Comparison of ENCODE assay signal across 17 mouse cellular contexts in genomic region chr3:88239446-88239845, GRCm38 (mm10). TPM values are rescaled to one million over a fixed set of nuclear protein-coding genes. Genes with fewer than 3 reads are reported as not detected.
DNase-seq lines count a peak whose midpoint lies in the region; ATAC-seq and TF ChIP-seq lines count a peak whose summit lies in the region.
"Had no signal": no experiment of that assay in that cellular context is flagged by ENCODE, and none has a peak within 500 bp of the region (broad histone marks: within the 10 kb centered on the region; RNA-seq: fewer than 3 reads in every experiment).

No protein-coding gene starts in this region.

- TF ChIP-seq CTCF in layer of hippocampus, adult 2 months (conservative IDR thresholded peaks at IDR 0.05), result no peak
- TF ChIP-seq CTCF in midbrain, postnatal 0 days (IDR thresholded peaks at IDR 0.05), result no peak

- no peak for DNase-seq in layer of hippocampus, adult 2 months (ENCODE audit: low spot score in 2 of 2)
- no peak for DNase-seq in layer of hippocampus, postnatal 25 days (ENCODE audit: extremely low spot score in 1 of 2, low spot score in 1 of 2)
- DNase-seq in midbrain, postnatal 0 days (ENCODE audit: low spot score), result no peak
- DNase-seq in heart, postnatal 36 days, result no peak
- DNase-seq in heart, postnatal 4 days, result no peak
- DNase-seq: B cell, adult 2 months; liver; lung, adult 18-20 months; lung, postnatal 4 days had no signal

- no peaks in the 10 kb centered on the region for H3K36me3 ChIP-seq in forebrain, embryonic 12.5 days (replicated peaks)
- no peaks in the 10 kb centered on the region for H3K36me3 ChIP-seq in hindbrain, embryonic 12.5 days
- H3K36me3 ChIP-seq in midbrain, postnatal 0 days (ENCODE audit: insufficient read depth, low read length), result no peaks in the 10 kb centered on the region
- H3K36me3 ChIP-seq: embryonic facial prominence, embryonic 15.5 days; heart, embryonic 15.5 days had no signal

- H3K4me1 ChIP-seq in forebrain, embryonic 12.5 days, result peaks cover 91% of the 10 kb centered on the region
- peaks cover 80% of the 10 kb centered on the region for H3K4me1 ChIP-seq in hindbrain, embryonic 12.5 days
- H3K4me1 ChIP-seq in midbrain, postnatal 0 days (ENCODE audit: insufficient read depth, low read length), result no peaks in the 10 kb centered on the region

- no peak overlapping the region for H3K4me2 ChIP-seq in forebrain, embryonic 12.5 days
- H3K4me2 ChIP-seq in hindbrain, embryonic 12.5 days (replicated peaks), result no peak overlapping the region
- no peak overlapping the region for H3K4me2 ChIP-seq in midbrain, postnatal 0 days (ENCODE audit: low read depth, low read length, poor library complexity, severe bottlenecking)
- H3K4me2 ChIP-seq: embryonic facial prominence, embryonic 15.5 days; heart, embryonic 15.5 days had no signal

- H3K27ac ChIP-seq in layer of hippocampus, adult 2 months, result peak overlapping the region; percentile 77
- peak overlapping the region; percentile 99 for H3K27ac ChIP-seq in forebrain, embryonic 12.5 days
- H3K27ac ChIP-seq in hindbrain, embryonic 12.5 days, result peak overlapping the region; percentile 84
- H3K27ac ChIP-seq in midbrain, postnatal 0 days (ENCODE audit: low read depth, low read length), result 0 out of 2 replicates have a peak overlapping the region, but pooled peaks have one; percentile 26
- H3K27ac ChIP-seq: embryonic facial prominence, embryonic 15.5 days; heart, embryonic 15.5 days had no signal

- H3K4me3 ChIP-seq in layer of hippocampus, adult 2 months, result no peak overlapping the region
- no peak overlapping the region for H3K4me3 ChIP-seq in forebrain, embryonic 12.5 days (replicated peaks)
- no peak overlapping the region for H3K4me3 ChIP-seq in hindbrain, embryonic 12.5 days
- H3K4me3 ChIP-seq in midbrain, postnatal 0 days (ENCODE audit: low read depth, low read length), result no peak overlapping the region
- H3K4me3 ChIP-seq: embryonic facial prominence, embryonic 15.5 days; heart, embryonic 15.5 days had no signal

- peak overlapping the region; percentile 38; the same call in 1 of the 2 replicates for H3K9ac ChIP-seq in forebrain, embryonic 12.5 days
- no peak overlapping the region for H3K9ac ChIP-seq in hindbrain, embryonic 12.5 days
- no peak overlapping the region for H3K9ac ChIP-seq in midbrain, postnatal 0 days (replicated peaks; ENCODE audit: low read length, poor library complexity, severe bottlenecking)
- H3K9ac ChIP-seq: embryonic facial prominence, embryonic 15.5 days; heart, embryonic 15.5 days had no signal

- no peaks in the 10 kb centered on the region for H3K9me3 ChIP-seq in forebrain, embryonic 12.5 days
- no peaks in the 10 kb centered on the region for H3K9me3 ChIP-seq in hindbrain, embryonic 12.5 days (replicated peaks)
- H3K9me3 ChIP-seq in midbrain, postnatal 0 days (ENCODE audit: low read length), result no peaks in the 10 kb centered on the region
- H3K9me3 ChIP-seq: embryonic facial prominence, embryonic 15.5 days; heart, embryonic 15.5 days had no signal

- intact Hi-C loops in heart, postnatal 36 days (cut with DNase I), result no loop called here

- 50% methylated on average over 4 of the region's 4 CpGs for WGBS in forebrain, embryonic 12.5 days
- 37% methylated on average over 4 of the region's 4 CpGs for WGBS in hindbrain, embryonic 12.5 days
- 53% methylated on average over 4 of the region's 4 CpGs for WGBS in midbrain, postnatal 0 days

- H3K27me3 ChIP-seq in forebrain, embryonic 12.5 days, result peaks cover 77% of the 10 kb centered on the region
- peaks cover 55% of the 10 kb centered on the region for H3K27me3 ChIP-seq in hindbrain, embryonic 12.5 days
- peaks cover 24% of the 10 kb centered on the region for H3K27me3 ChIP-seq in midbrain, postnatal 0 days (ENCODE audit: insufficient read depth, low read length)

- no peak for ATAC-seq in forebrain, embryonic 12.5 days (ENCODE audit: low FRiP score)
- ATAC-seq in hindbrain, embryonic 12.5 days (ENCODE audit: low FRiP score), result no peak
- ATAC-seq in midbrain, postnatal 0 days (ENCODE audit: low FRiP score), result 0 out of 2 replicates have a peak, but pooled peaks have one; percentile 10
- ATAC-seq in erythroid progenitor cell, adult 5-6 weeks (replicated peaks; ENCODE audit: low FRiP score, poor library complexity, severe bottlenecking), result no peak
- ATAC-seq: inflammation-experienced regulatory T-cells, adult 6 months had no signal

RNA-seq across cellular contexts. Expression of gene Rhbg, which starts 15.1 kb away (rescaled TPM):
- not detected for total RNA-seq in layer of hippocampus, adult 2 months (2021)
- not detected for total RNA-seq in layer of hippocampus, postnatal 25 days (2021)
- polyA plus RNA-seq in forebrain, embryonic 12.5 days (2016; fragmentation: Nextera tagmentation; extraction: Ambion mirVana), result 0.28 TPM in 1 of 2 replicates, not detected in the other
- 0.23 and 0.25 TPM in 2 replicates for polyA plus RNA-seq in hindbrain, embryonic 12.5 days (2016; fragmentation: Nextera tagmentation; extraction: Ambion mirVana)
- 0.94 and 1.0 TPM in 2 replicates for total RNA-seq in midbrain, postnatal 0 days (2014; rRNA removed)
- polyA plus RNA-seq in midbrain, postnatal 0 days (2015; fragmentation: Nextera tagmentation; extraction: Ambion mirVana), result 0.21 and 0.41 TPM in 2 replicates
- total RNA-seq in heart, postnatal 36 days (2021), result not detected
- not detected for total RNA-seq in heart, postnatal 4 days (2021)
- total RNA-seq in erythroid progenitor cell, adult 5-6 weeks (2015; ENCODE audit: low replicate concordance), result not detected in 2 replicates
- not detected in 2 replicates for total RNA-seq in erythroid progenitor cell, adult 5-6 weeks (2017; ENCODE audit: low replicate concordance)
- total RNA-seq: granulocyte monocyte progenitor cell, adult 5-6 weeks; left cerebral cortex, postnatal 25 days had no signal
- polyA plus RNA-seq: inflammation-experienced regulatory T-cells, adult 6 months had no signal

RNA-seq across cellular contexts. Expression of gene Gm38392, which starts 47.6 kb away (rescaled TPM):
- under 1 TPM in 1 of 2 experiments, not detected in 1; 0.59 TPM for total RNA-seq in layer of hippocampus, adult 2 months (2021)
- total RNA-seq in layer of hippocampus, postnatal 25 days (2021), result not detected
- 0.31 TPM in 1 of 2 replicates, not detected in the other for polyA plus RNA-seq in forebrain, embryonic 12.5 days (2016; fragmentation: Nextera tagmentation; extraction: Ambion mirVana)
- 0.22 TPM in 1 of 2 replicates, not detected in the other for polyA plus RNA-seq in hindbrain, embryonic 12.5 days (2016; fragmentation: Nextera tagmentation; extraction: Ambion mirVana)
- not detected in 2 replicates for total RNA-seq in midbrain, postnatal 0 days (2014; rRNA removed)
- 0.20 and 0.21 TPM in 2 replicates for polyA plus RNA-seq in midbrain, postnatal 0 days (2015; fragmentation: Nextera tagmentation; extraction: Ambion mirVana)
- total RNA-seq in heart, postnatal 36 days (2021), result under 1 TPM; 0.33 to 0.43 TPM
- total RNA-seq in heart, postnatal 4 days (2021), result not detected
- total RNA-seq in erythroid progenitor cell, adult 5-6 weeks (2015; ENCODE audit: low replicate concordance), result not detected in 2 replicates
- not detected in 2 replicates for total RNA-seq in erythroid progenitor cell, adult 5-6 weeks (2017; ENCODE audit: low replicate concordance)
- total RNA-seq: granulocyte monocyte progenitor cell, adult 5-6 weeks had no signal
- polyA plus RNA-seq: heart, embryonic 15.5 days; inflammation-experienced regulatory T-cells, adult 6 months had no signal

RNA-seq across cellular contexts. Expression of gene Tsacc, which starts 57.4 kb away (rescaled TPM):
- 1 to 10 TPM; 3.0 to 5.2 TPM for total RNA-seq in layer of hippocampus, adult 2 months (2021)
- 10 to 100 TPM in 1 of 2 experiments, 1 to 10 TPM in 1; 3.2 to 10.5 TPM for total RNA-seq in layer of hippocampus, postnatal 25 days (2021)
- 11.4 and 11.7 TPM in 2 replicates for polyA plus RNA-seq in forebrain, embryonic 12.5 days (2016; fragmentation: Nextera tagmentation; extraction: Ambion mirVana)
- polyA plus RNA-seq in hindbrain, embryonic 12.5 days (2016; fragmentation: Nextera tagmentation; extraction: Ambion mirVana), result 10.1 and 11.2 TPM in 2 replicates
- total RNA-seq in midbrain, postnatal 0 days (2014; rRNA removed), result 6.2 TPM in 1 of 2 replicates, not detected in the other
- polyA plus RNA-seq in midbrain, postnatal 0 days (2015; fragmentation: Nextera tagmentation; extraction: Ambion mirVana), result 5.2 and 7.9 TPM in 2 replicates
- total RNA-seq in heart, postnatal 36 days (2021), result 1 to 10 TPM; 5.2 to 6.8 TPM
- 1 to 10 TPM; 6.1 to 6.2 TPM for total RNA-seq in heart, postnatal 4 days (2021)
- total RNA-seq in erythroid progenitor cell, adult 5-6 weeks (2015; ENCODE audit: low replicate concordance), result not detected in 2 replicates
- total RNA-seq in erythroid progenitor cell, adult 5-6 weeks (2017; ENCODE audit: low replicate concordance), result not detected in 2 replicates

RNA-seq across cellular contexts. Expression of gene Cct3, which starts 57.5 kb away (rescaled TPM):
- total RNA-seq in layer of hippocampus, adult 2 months (2021), result 100 to 1,000 TPM; 171 to 193 TPM
- 100 to 1,000 TPM; 165 to 199 TPM for total RNA-seq in layer of hippocampus, postnatal 25 days (2021)
- 627 and 646 TPM in 2 replicates for polyA plus RNA-seq in forebrain, embryonic 12.5 days (2016; fragmentation: Nextera tagmentation; extraction: Ambion mirVana)
- 523 and 555 TPM in 2 replicates for polyA plus RNA-seq in hindbrain, embryonic 12.5 days (2016; fragmentation: Nextera tagmentation; extraction: Ambion mirVana)
- 253 and 273 TPM in 2 replicates for total RNA-seq in midbrain, postnatal 0 days (2014; rRNA removed)
- polyA plus RNA-seq in midbrain, postnatal 0 days (2015; fragmentation: Nextera tagmentation; extraction: Ambion mirVana), result 372 and 391 TPM in 2 replicates
- 100 to 1,000 TPM; 164 to 174 TPM for total RNA-seq in heart, postnatal 36 days (2021)
- total RNA-seq in heart, postnatal 4 days (2021), result 100 to 1,000 TPM; 257 TPM
- 105 and 118 TPM in 2 replicates for total RNA-seq in erythroid progenitor cell, adult 5-6 weeks (2015; ENCODE audit: low replicate concordance)
- total RNA-seq in erythroid progenitor cell, adult 5-6 weeks (2017; ENCODE audit: low replicate concordance), result 43.0 and 53.2 TPM in 2 replicates

Comparison
In these comparisons a context has a peak if more than half of its experiments do, and no peak if none do; other contexts are left out.
1. H3K27ac ChIP-seq: peak in every context shown above with its lines; median percentile 99 in forebrain, embryonic 12.5 days; 84 in hindbrain, embryonic 12.5 days; 77 in layer of hippocampus, adult 2 months; 26 in midbrain, postnatal 0 days.